Mouse (Mus musculus) cerebellum, adult 2 months (tissue): ENCODE measurements at regions not wholly inside any gene's neighbourhood (a gene's known extent, or its start where the extent isn't known, plus 50 kb on each side); places are given as distances from the start of the nearest gene placed in this dataset.

Source experiments
- CTCF ChIP-seq: fragments of 200-500 bp; IDR thresholded peaks from 2 replicates; pipeline ENCODE4 v1.5.1; 2011; ENCODE audit warnings: low read depth, mild to moderate bottlenecking, control low read depth, low read length, moderate library complexity, borderline replicate concordance; ENCODE audit not compliant: insufficient read depth
- POLR2A ChIP-seq: fragments of 200-500 bp; IDR thresholded peaks from 2 replicates; pipeline ENCODE4 v1.6.1; 2011; ENCODE audit warnings: low read length, control low read depth, borderline replicate concordance; ENCODE audit not compliant: insufficient read depth

DNA sequence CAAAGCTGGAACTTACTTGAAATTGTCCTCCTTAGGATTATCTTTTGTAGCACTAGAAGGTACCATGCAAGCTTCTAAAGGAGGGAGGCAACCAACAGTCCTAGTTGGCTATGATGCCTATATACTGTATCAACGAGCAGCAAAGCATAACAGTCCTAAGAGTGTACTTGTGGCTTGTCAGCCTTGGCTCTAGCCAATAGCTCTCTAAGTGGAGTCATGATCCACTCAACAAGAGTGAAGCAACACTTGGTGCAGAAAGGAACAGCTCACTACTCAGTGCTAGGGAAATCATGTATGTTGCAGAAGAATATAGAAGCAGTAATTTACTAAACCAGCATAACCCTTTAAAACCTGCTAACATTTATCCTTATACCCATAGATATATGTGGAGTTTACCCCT lies 82.4 kb upstream of the Alcam start:
- TF ChIP-seq CTCF (no peak), POLR2A (no peak)
